Mouse (Mus musculus): ENCODE measurements at regions not wholly inside any gene's neighbourhood (a gene's known extent, or its start where the extent isn't known, plus 50 kb on each side); places are given as distances from the start of the nearest gene placed in this dataset.
A peak's percentile ranks its signal among the peaks of the same experiment; 100 is the strongest.
"Not testable (repeated sequence)": the region's sequence is repeated elsewhere in the genome, so short reads cannot be mapped to it uniquely, and the experiment has no call there.

DNA sequence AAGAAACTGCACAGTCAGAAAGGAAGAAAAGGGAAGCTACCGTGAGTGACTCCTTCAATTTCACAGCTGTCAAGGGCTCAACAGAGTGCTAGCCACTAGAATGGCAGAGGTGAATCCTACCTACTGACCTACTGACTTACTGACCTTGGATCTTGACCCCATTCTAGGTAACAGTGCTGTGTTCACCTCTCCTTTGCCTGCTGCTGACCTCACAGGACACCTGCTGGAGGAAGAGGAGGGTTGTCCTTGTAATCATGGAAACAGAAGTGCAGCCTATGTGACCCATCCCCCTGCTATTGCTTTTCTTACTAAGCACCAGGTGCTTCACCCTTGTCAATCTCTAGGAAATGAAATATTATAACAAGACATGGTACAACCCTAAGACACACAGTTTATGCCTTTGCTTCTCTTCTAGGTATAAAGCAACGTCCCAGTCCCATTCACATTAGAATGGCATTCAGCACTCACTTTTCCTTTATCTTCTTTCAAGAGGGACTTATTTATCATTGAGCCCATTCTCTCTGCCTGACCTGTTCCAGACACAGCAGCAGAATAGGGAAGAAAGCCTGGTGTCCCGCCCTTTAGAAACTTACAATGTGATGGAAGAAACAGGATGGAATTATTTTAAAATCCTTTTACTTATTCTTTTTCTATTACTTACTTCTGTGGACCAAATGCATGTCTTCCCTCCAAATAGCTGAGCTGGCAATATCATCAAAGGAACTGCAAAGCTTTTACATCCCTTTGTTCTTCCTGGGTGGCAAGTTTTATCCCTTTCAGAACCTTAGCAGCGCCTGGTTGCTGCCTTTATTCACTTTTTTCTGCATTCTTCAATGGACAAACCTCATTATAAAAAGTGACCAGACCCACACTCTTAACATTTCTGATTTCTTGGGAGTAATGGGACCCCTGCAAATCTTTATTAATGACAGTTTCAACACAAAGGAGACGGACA, 176.5 kb downstream of the Alg10b start:
- Histone ChIP-seq H3K36me3 (no peaks in the 10 kb centered on the region), H3K27ac (no peak overlapping the region), H3K9me3 (no peaks in the 10 kb centered on the region), H3K4me3 (no peak overlapping the region), H3K4me1 (replicated peaks) (no peaks in the 10 kb centered on the region), H3K27me3 (no peaks in the 10 kb centered on the region), H3K9ac (no peak overlapping the region), H3K4me2 (no peak overlapping the region)
- no peak for ATAC-seq (ENCODE audit: low FRiP score)
- 12% methylated on average over 5 of the region's 5 CpGs for WGBS

DNA sequence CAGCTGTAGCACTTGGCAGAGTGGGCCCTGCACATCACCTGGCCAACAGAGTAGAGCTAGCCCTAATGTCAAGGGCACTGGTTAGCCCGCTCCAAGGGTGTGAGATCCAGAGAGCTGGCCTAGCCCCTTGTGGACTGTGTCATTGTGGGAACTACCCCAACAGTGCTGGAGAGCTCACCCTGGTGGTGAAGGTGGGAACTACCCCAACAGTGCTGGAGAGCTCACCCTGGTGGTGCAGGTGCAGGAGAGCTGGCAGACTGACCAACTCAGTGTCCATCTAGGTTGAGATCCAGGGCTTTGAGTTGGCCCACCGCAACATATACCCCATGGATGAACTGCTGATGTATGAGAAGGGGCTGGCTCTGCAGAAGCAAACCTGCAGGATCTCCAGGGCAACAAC, 196.7 kb downstream of the Alg10b start:
- 93% methylated on average over 2 of the region's 2 CpGs for WGBS

DNA sequence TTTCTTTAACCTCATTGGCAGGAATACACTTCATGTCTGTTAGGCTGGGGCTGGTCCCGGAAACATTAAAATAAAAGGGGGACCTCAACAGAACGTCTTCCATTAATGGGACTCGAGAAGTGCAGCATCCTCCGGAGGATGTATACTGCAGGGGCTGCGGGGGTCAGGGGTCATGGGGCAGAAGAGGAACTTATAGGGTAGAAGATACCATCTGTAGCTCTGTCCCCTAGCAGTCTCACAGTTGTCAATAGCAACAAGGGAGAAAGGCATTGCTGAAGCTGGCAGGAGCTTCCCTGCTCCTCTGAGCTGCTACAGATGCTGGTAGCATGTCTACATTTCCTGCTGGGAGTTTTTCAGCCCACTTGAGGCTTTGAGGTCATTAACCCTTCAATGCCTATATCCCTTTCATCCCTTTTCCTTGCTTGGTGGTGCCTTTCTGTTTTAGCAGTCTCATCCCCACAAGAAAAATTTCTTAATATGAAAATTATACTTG, 198.1 kb downstream of the Alg10b start:
- no peak overlapping the region for H3K4me2 ChIP-seq

More for the DNA sequence above, 196.7 kb downstream of the Alg10b start:
- H3K9me3 ChIP-seq: no peaks in the 10 kb centered on the region
- no peaks in the 10 kb centered on the region for H3K36me3 ChIP-seq
- no peak overlapping the region for H3K27ac ChIP-seq
- no peak overlapping the region for H3K4me3 ChIP-seq
- peaks cover 9% of the 10 kb centered on the region for H3K4me1 ChIP-seq (replicated peaks)
- H3K27me3 ChIP-seq: no peaks in the 10 kb centered on the region
- no peak overlapping the region for H3K9ac ChIP-seq
- ATAC-seq (ENCODE audit: low FRiP score): no peak
- H3K4me2 ChIP-seq: no peak overlapping the region

DNA sequence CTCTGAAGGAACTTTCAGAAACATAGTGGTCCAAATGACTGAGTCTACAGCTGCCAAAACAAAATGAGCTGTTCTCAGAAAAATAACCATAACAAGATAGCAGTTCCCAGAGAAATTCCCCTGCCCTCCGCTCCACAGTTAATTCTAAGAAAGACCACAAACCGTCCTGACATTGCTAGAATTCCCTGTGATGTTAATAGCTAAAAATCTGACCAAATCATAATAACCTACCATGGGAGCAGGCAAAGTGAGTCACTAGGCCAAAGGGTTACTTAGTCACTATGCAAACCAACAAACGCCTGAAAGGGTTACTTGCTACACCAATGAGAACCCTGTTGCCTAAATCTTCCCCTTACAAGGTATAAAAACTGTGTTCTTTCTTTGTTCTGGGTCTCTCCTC, 206.9 kb downstream of the Alg10b start:
- not testable (repeated sequence) for H3K4me2 ChIP-seq; H3K27ac ChIP-seq; ATAC-seq (ENCODE audit: low FRiP score); H3K27me3 ChIP-seq; H3K9me3 ChIP-seq; H3K9ac ChIP-seq; H3K36me3 ChIP-seq; H3K4me3 ChIP-seq; H3K4me1 ChIP-seq (replicated peaks)
- 96% methylated on average over 3 of the region's 3 CpGs for WGBS

More for the DNA sequence above, 198.1 kb downstream of the Alg10b start:
- peak; percentile 39; the same call in 1 of the 2 replicates for ATAC-seq (ENCODE audit: low FRiP score)
- Histone ChIP-seq H3K27me3 (no peaks in the 10 kb centered on the region), H3K4me3 (no peak overlapping the region), H3K4me1 (replicated peaks) (peaks cover 9% of the 10 kb centered on the region), H3K9me3 (no peaks in the 10 kb centered on the region), H3K9ac (no peak overlapping the region), H3K36me3 (no peaks in the 10 kb centered on the region), H3K27ac (no peak overlapping the region)
- WGBS: 6% methylated on average over 5 of the region's 5 CpGs

DNA sequence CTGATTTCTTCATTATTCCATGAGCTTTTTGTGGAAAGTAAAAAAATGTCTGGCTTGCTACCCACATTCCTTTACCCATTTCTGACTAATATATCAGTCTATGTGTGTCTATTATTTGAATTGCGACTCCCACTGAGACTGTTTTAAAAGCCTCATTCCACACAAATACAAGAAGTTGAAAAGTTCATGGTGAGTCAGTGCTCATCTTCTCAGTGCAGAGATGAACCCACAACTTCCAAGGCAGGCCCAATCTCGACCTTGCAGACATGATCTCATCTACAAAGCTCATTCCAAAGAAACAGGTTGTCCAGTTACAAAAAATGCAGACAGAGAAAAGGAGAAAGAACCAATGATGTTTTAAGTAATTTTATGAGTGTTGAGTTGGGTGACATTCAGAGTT, 208.0 kb downstream of the Alg10b start:
- H3K27ac ChIP-seq: no peak overlapping the region
- H3K27me3 ChIP-seq: no peaks in the 10 kb centered on the region
- WGBS: 68% methylated on average over 2 of the region's 2 CpGs
- no peak for ATAC-seq (ENCODE audit: low FRiP score)
- H3K36me3 ChIP-seq: no peaks in the 10 kb centered on the region
- H3K9ac ChIP-seq: no peak overlapping the region
- H3K9me3 ChIP-seq: no peaks in the 10 kb centered on the region
- H3K4me3 ChIP-seq: no peak overlapping the region
- no peak overlapping the region for H3K4me2 ChIP-seq
- H3K4me1 ChIP-seq (replicated peaks): peaks cover 8% of the 10 kb centered on the region; the same call in 1 of the 2 replicates

DNA sequence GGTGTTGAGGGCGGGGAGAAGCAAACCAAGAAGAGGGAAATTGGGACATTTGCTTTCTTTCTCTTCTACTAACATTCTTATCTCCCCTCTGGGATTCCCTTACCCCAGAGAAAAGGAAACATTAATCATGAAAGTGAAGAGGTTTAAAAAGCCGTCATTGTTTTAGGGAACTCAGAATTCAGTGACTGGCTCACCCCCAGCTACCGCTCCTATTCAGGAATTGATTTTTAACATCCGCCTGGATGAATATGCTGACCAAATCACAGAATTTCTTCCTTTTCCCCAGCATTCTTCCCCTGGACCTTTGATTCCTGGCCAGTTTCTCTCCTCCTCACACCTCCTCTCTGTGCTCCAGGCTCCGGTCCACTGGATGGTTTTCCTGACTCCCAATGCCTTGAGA, 211.2 kb downstream of the Alg10b start:
- H3K4me1 ChIP-seq (replicated peaks): peaks cover 9% of the 10 kb centered on the region; the same call in 1 of the 2 replicates
- 34% methylated on average over 5 of the region's 5 CpGs for WGBS
- H3K9ac ChIP-seq: no peak overlapping the region
- no peaks in the 10 kb centered on the region for H3K9me3 ChIP-seq
- ATAC-seq (ENCODE audit: low FRiP score): no peak
- no peak overlapping the region for H3K4me3 ChIP-seq
- H3K27ac ChIP-seq: no peak overlapping the region
- H3K4me2 ChIP-seq: no peak overlapping the region
- H3K36me3 ChIP-seq: no peaks in the 10 kb centered on the region
- H3K27me3 ChIP-seq: no peaks in the 10 kb centered on the region
